Mouse (Mus musculus) kidney, embryonic 16.5 days (tissue): ENCODE data around the gene Ninj1. TPM values are rescaled to one million over a fixed set of nuclear protein-coding genes. Genes with fewer than 3 reads are reported as not detected.

Source experiments
- ATAC-seq: fragments of 200-750 bp; cut with Nextera tagmentation; 2 replicates; pipeline ENCODE4 v1.8.0; 2017; ENCODE audit warnings: moderate TSS enrichment; ENCODE audit not compliant: low FRiP score, low TSS enrichment
- H3K27ac ChIP-seq: fragments of 300-500 bp; sonication (generic); 2 replicates; pipeline ENCODE4 v1.5.1; 2014; ENCODE audit warnings: low read length
- H3K27me3 ChIP-seq: fragments of 300-500 bp; sonication (generic); 2 replicates; pipeline ENCODE4 v1.6.1; 2014; ENCODE audit warnings: low read length, control low read depth, mixed read lengths; ENCODE audit not compliant: insufficient read depth
- H3K36me3 ChIP-seq: fragments of 300-500 bp; sonication (generic); 2 replicates; pipeline ENCODE4 v1.6.1; 2014; ENCODE audit warnings: low read length, control low read depth, mixed read lengths; ENCODE audit not compliant: insufficient read depth
- H3K4me1 ChIP-seq: fragments of 300-500 bp; sonication (generic); 2 replicates; pipeline ENCODE4 v1.6.1; 2014; ENCODE audit warnings: low read length, control low read depth, mixed read lengths; ENCODE audit not compliant: insufficient read depth
- H3K4me2 ChIP-seq: fragments of 300-500 bp; sonication (generic); replicated peaks from 2 replicates; pipeline ENCODE4 v1.6.1; 2014; ENCODE audit warnings: low read depth, low read length
- H3K4me3 ChIP-seq: fragments of 300-500 bp; sonication (generic); 2 replicates; pipeline ENCODE4 v1.5.1; 2014; ENCODE audit warnings: mild to moderate bottlenecking, low read length
- H3K9ac ChIP-seq: fragments of 300-500 bp; sonication (generic); replicated peaks from 2 replicates; pipeline ENCODE4 v1.6.1; 2014; ENCODE audit warnings: low read length
- H3K9me3 ChIP-seq: fragments of 300-500 bp; sonication (generic); 2 replicates; pipeline ENCODE4 v1.6.1; 2016; ENCODE audit warnings: low read length, control low read depth
- WGBS: fragments of 180-500 bp; shearing (Covaris S2); extraction: QIAGEN DNeasy Blood & Tissue Kit; methylation state at CpG from one replicate; pipeline ENCODE4 v1.1.7; 2014; 5-methylcytosine and 5-hydroxymethylcytosine counted together
- polyA plus RNA-seq: library from polyadenylated mRNA; unstranded; fragments of >200 nt; fragmentation: Nextera tagmentation; extraction: Ambion mirVana; gene quantifications from 2 replicates; pipeline ENCODE4 v1.2.1, GENCODE M21; 2015

Gene Ninj1
- polyA plus RNA-seq, 1 experiment from 2014 or later: 77.1 TPM

- Histone ChIP-seq H3K36me3 (peaks cover 10% of the 10 kb centered on the region), H3K9me3 (no peaks in the 10 kb centered on the region), H3K9ac (no peak overlapping the region), H3K27me3 (no peaks in the 10 kb centered on the region), H3K4me1 (peaks cover 58% of the 10 kb centered on the region), H3K4me2 (no peak overlapping the region), H3K27ac (peak overlapping the region; percentile 64), H3K4me3 (no peak overlapping the region)
- no peak for ATAC-seq
- WGBS: 66% methylated on average over 16 of the region's 16 CpGs
Observed at GRCm38 (mm10) chr13:49192156-49192855, 5.0 kb downstream of the Ninj1 start.

GRCm38 (mm10) chr13:49193650-49194049 is 6.4 kb downstream of the Ninj1 start:
- no peak overlapping the region for H3K4me3 ChIP-seq
- no peak overlapping the region for H3K27ac ChIP-seq
- no peaks in the 10 kb centered on the region for H3K9me3 ChIP-seq
- H3K4me1 ChIP-seq: peaks cover 47% of the 10 kb centered on the region
- ATAC-seq: no peak
- no peaks in the 10 kb centered on the region for H3K27me3 ChIP-seq
- H3K4me2 ChIP-seq: no peak overlapping the region
- H3K36me3 ChIP-seq: peaks cover 10% of the 10 kb centered on the region
- no peak overlapping the region for H3K9ac ChIP-seq
- WGBS: 96% methylated on average over 17 of the region's 17 CpGs

- peaks cover 10% of the 10 kb centered on the region for H3K36me3 ChIP-seq
- no peak overlapping the region for H3K4me2 ChIP-seq
- H3K27ac ChIP-seq: no peak overlapping the region
- no peaks in the 10 kb centered on the region for H3K27me3 ChIP-seq
- H3K4me3 ChIP-seq: no peak overlapping the region
- no peak for ATAC-seq
- no peaks in the 10 kb centered on the region for H3K9me3 ChIP-seq
- 98% methylated on average over 13 of the region's 13 CpGs for WGBS
- H3K4me1 ChIP-seq: peaks cover 36% of the 10 kb centered on the region
- H3K9ac ChIP-seq: no peak overlapping the region
Observed at GRCm38 (mm10) chr13:49194811-49195210, 7.5 kb downstream of the Ninj1 start.

- H3K9me3 ChIP-seq: no peaks in the 10 kb centered on the region
- H3K36me3 ChIP-seq: peaks cover 10% of the 10 kb centered on the region
- no peak overlapping the region for H3K4me3 ChIP-seq
- peaks cover 27% of the 10 kb centered on the region for H3K4me1 ChIP-seq
- no peak for ATAC-seq
- H3K27me3 ChIP-seq: no peaks in the 10 kb centered on the region
- no peak overlapping the region for H3K9ac ChIP-seq
- H3K4me2 ChIP-seq: no peak overlapping the region
- H3K27ac ChIP-seq: no peak overlapping the region
- 45% methylated on average over 7 of the region's 7 CpGs for WGBS
Observed at GRCm38 (mm10) chr13:49195651-49196050, 8.4 kb downstream of the Ninj1 start.

GRCm38 (mm10) chr13:49196211-49196610 is 8.9 kb downstream of the Ninj1 start:
- 85% methylated on average over 5 of the region's 5 CpGs for WGBS
- Histone ChIP-seq H3K4me1 (peaks cover 22% of the 10 kb centered on the region), H3K4me3 (no peak overlapping the region), H3K27me3 (no peaks in the 10 kb centered on the region), H3K9ac (no peak overlapping the region), H3K9me3 (no peaks in the 10 kb centered on the region), H3K36me3 (peaks cover 10% of the 10 kb centered on the region), H3K27ac (no peak overlapping the region), H3K4me2 (no peak overlapping the region)
- ATAC-seq: no peak

GRCm38 (mm10) chr13:49196766-49197165 is 9.5 kb downstream of the Ninj1 start:
- 68% methylated on average over 6 of the region's 6 CpGs for WGBS
- H3K4me2 ChIP-seq: no peak overlapping the region
- no peak overlapping the region for H3K9ac ChIP-seq
- peaks cover 16% of the 10 kb centered on the region for H3K4me1 ChIP-seq
- H3K9me3 ChIP-seq: no peaks in the 10 kb centered on the region
- peaks cover 10% of the 10 kb centered on the region for H3K36me3 ChIP-seq
- H3K4me3 ChIP-seq: no peak overlapping the region
- no peak overlapping the region for H3K27ac ChIP-seq
- ATAC-seq: no peak
- H3K27me3 ChIP-seq: no peaks in the 10 kb centered on the region

GRCm38 (mm10) chr13:49198734-49199133 is 11.4 kb downstream of the Ninj1 start:
- 92% methylated on average over 9 of the region's 9 CpGs for WGBS
- no peak for ATAC-seq
- H3K9me3 ChIP-seq: no peaks in the 10 kb centered on the region

GRCm38 (mm10) chr13:49199891-49200290 is 12.6 kb downstream of the Ninj1 start:
- Histone ChIP-seq H3K36me3 (peaks cover 10% of the 10 kb centered on the region), H3K9me3 (no peaks in the 10 kb centered on the region), H3K27me3 (no peaks in the 10 kb centered on the region), H3K4me1 (0 out of 2 replicates have a peak, but pooled peaks cover 5% of the 10 kb centered on the region), H3K4me3 (no peak overlapping the region), H3K4me2 (no peak overlapping the region), H3K9ac (no peak overlapping the region), H3K27ac (no peak overlapping the region)
- no peak for ATAC-seq
- 93% methylated on average over 7 of the region's 7 CpGs for WGBS

More at GRCm38 (mm10) chr13:49198734-49199133, 11.4 kb downstream of the Ninj1 start:
- 0 out of 2 replicates have a peak, but pooled peaks cover 5% of the 10 kb centered on the region for H3K4me1 ChIP-seq
- no peak overlapping the region for H3K4me2 ChIP-seq
- H3K27ac ChIP-seq: no peak overlapping the region
- H3K27me3 ChIP-seq: no peaks in the 10 kb centered on the region
- peaks cover 10% of the 10 kb centered on the region for H3K36me3 ChIP-seq
- no peak overlapping the region for H3K9ac ChIP-seq
- no peak overlapping the region for H3K4me3 ChIP-seq

- WGBS: 92% methylated on average over 13 of the region's 13 CpGs
- no peak overlapping the region for H3K9ac ChIP-seq
- ATAC-seq: no peak
- no peak overlapping the region for H3K4me3 ChIP-seq
- H3K4me2 ChIP-seq: no peak overlapping the region
- no peaks in the 10 kb centered on the region for H3K27me3 ChIP-seq
- H3K36me3 ChIP-seq: peaks cover 7% of the 10 kb centered on the region
- no peaks in the 10 kb centered on the region for H3K9me3 ChIP-seq
- H3K4me1 ChIP-seq: 0 out of 2 replicates have a peak, but pooled peaks cover 1% of the 10 kb centered on the region
- H3K27ac ChIP-seq: no peak overlapping the region
Observed at GRCm38 (mm10) chr13:49200688-49201087, 13.4 kb downstream of the Ninj1 start.

GRCm38 (mm10) chr13:49202556-49202955 is 15.3 kb downstream of the Ninj1 start:
- Histone ChIP-seq H3K4me1 (no peaks in the 10 kb centered on the region), H3K27ac (no peak overlapping the region), H3K4me3 (no peak overlapping the region), H3K36me3 (no peaks in the 10 kb centered on the region; the same call in 1 of the 2 replicates), H3K9me3 (no peaks in the 10 kb centered on the region), H3K27me3 (no peaks in the 10 kb centered on the region), H3K9ac (no peak overlapping the region), H3K4me2 (no peak overlapping the region)
- 89% methylated on average over 7 of the region's 7 CpGs for WGBS
- no peak for ATAC-seq
